Mouse (Mus musculus) C2C12 (cell line): ENCODE data around the gene Tbk1. TPM values are rescaled to one million over a fixed set of nuclear protein-coding genes. Genes with fewer than 3 reads are reported as not detected.

Experiments
- H3K27me3 ChIP-seq: one replicate; pipeline ENCODE4 v1.6.1; 2011; ENCODE audit not compliant: control insufficient read depth, insufficient read depth, insufficient read length
- H3K36me3 ChIP-seq: one replicate; pipeline ENCODE4 v1.6.1; 2011; ENCODE audit not compliant: control insufficient read depth, insufficient read depth
- H3K4me3 ChIP-seq: one replicate; pipeline ENCODE4 v1.5.1; 2011; ENCODE audit warnings: mild to moderate bottlenecking, control low read depth; ENCODE audit not compliant: poor library complexity, insufficient read depth, severe bottlenecking
- H3K79me2 ChIP-seq: one replicate; pipeline ENCODE4 v1.6.1; 2011; ENCODE audit not compliant: control insufficient read depth, insufficient read depth
- H3K79me3 ChIP-seq: one replicate; pipeline ENCODE4 v1.6.1; 2011; ENCODE audit warnings: low read depth, control low read depth
- H3ac ChIP-seq: one replicate; pipeline ENCODE3; 2011; ENCODE audit warnings: low read depth; ENCODE audit not compliant: control insufficient read depth, insufficient read length
- CEBPB ChIP-seq: IDR thresholded peaks from one replicate; pipeline ENCODE4 v1.6.1; 2011; ENCODE audit warnings: low read depth, mild to moderate bottlenecking, control low read depth, moderate library complexity
- CTCF ChIP-seq: IDR thresholded peaks from one replicate; pipeline ENCODE4 v1.5.1; 2011; ENCODE audit not compliant: control insufficient read depth, insufficient read depth, insufficient read length
- FOSL1 ChIP-seq: IDR thresholded peaks from one replicate; pipeline ENCODE4 v1.8.0; 2011; ENCODE audit warnings: mild to moderate bottlenecking, low read length; ENCODE audit not compliant: poor library complexity, insufficient read depth, severe bottlenecking
- MAX ChIP-seq: IDR thresholded peaks from one replicate; pipeline ENCODE4 v1.6.1; 2011; ENCODE audit warnings: mild to moderate bottlenecking, control low read depth
- MYOD1 ChIP-seq: IDR thresholded peaks from one replicate; pipeline ENCODE4 v1.6.1; 2011; ENCODE audit warnings: low read depth; ENCODE audit not compliant: control insufficient read depth, insufficient read length
- MYOG ChIP-seq: IDR thresholded peaks from one replicate; pipeline ENCODE4 v1.6.1; 2011; ENCODE audit not compliant: control insufficient read depth, insufficient read length; ENCODE audit errors: extremely low read depth
- USF1 ChIP-seq: IDR thresholded peaks from one replicate; pipeline ENCODE4 v1.6.1; 2011; ENCODE audit warnings: low read depth, mild to moderate bottlenecking, control low read depth, moderate library complexity
- polyA plus RNA-seq: library from polyadenylated mRNA; unstranded; fragments of >200 nt; fragmentation: generic; extraction: Trizol; gene quantifications from one replicate; pipeline ENCODE4 v1.2.1, GENCODE M21; 2012; ENCODE audit warnings: missing spikeins

Tbk1 gene
- polyA plus RNA-seq, 1 experiment = 10.7 TPM

GRCm38 (mm10) chr10:121530365-121531003, 56.1 kb downstream of the Tbk1 start:
- no peak for TF ChIP-seq USF1
- TF ChIP-seq CEBPB = no peak
- TF ChIP-seq MAX = no peak
- no peak for TF ChIP-seq MYOG
- TF ChIP-seq MYOD1 = no peak
- H3K36me3 ChIP-seq = no peaks in the 10 kb centered on the region
- no peaks in the 10 kb centered on the region for H3K79me3 ChIP-seq
- no peaks in the 10 kb centered on the region for H3K27me3 ChIP-seq
- H3K79me2 ChIP-seq = no peaks in the 10 kb centered on the region
- H3ac ChIP-seq = no peak overlapping the region
- no peak overlapping the region for H3K4me3 ChIP-seq

GRCm38 (mm10) chr10:121529261-121529660, 57.3 kb downstream of the Tbk1 start:
- no peak overlapping the region for H3K4me3 ChIP-seq
- TF ChIP-seq MYOD1 (no peak), FOSL1 (no peak), USF1 (no peak), CTCF (no peak), CEBPB (no peak), MAX (no peak), MYOG (no peak)
- H3ac ChIP-seq = no peak overlapping the region
- no peaks in the 10 kb centered on the region for H3K79me2 ChIP-seq
- H3K79me3 ChIP-seq = no peaks in the 10 kb centered on the region
- no peaks in the 10 kb centered on the region for H3K36me3 ChIP-seq
- H3K27me3 ChIP-seq = no peaks in the 10 kb centered on the region

- H3ac ChIP-seq = no peak overlapping the region
- no peaks in the 10 kb centered on the region for H3K79me3 ChIP-seq
- H3K4me3 ChIP-seq = no peak overlapping the region
- H3K79me2 ChIP-seq = no peaks in the 10 kb centered on the region
- TF ChIP-seq CEBPB (no peak), MYOD1 (no peak), MYOG (no peak), CTCF (no peak), MAX (no peak), USF1 (no peak), FOSL1 (no peak)
- H3K27me3 ChIP-seq = no peaks in the 10 kb centered on the region
- no peaks in the 10 kb centered on the region for H3K36me3 ChIP-seq
Observed at GRCm38 (mm10) chr10:121528470-121528869, 58.1 kb downstream of the Tbk1 start.

- no peaks in the 10 kb centered on the region for H3K36me3 ChIP-seq
- no peaks in the 10 kb centered on the region for H3K27me3 ChIP-seq
- no peak overlapping the region for H3K4me3 ChIP-seq
- H3K79me2 ChIP-seq = no peaks in the 10 kb centered on the region
- TF ChIP-seq USF1 = no peak
- TF ChIP-seq MAX = no peak
- TF ChIP-seq CEBPB = no peak
- TF ChIP-seq MYOD1 = no peak
- no peak for TF ChIP-seq MYOG
- TF ChIP-seq FOSL1 = no peak
- TF ChIP-seq CTCF = no peak
- no peaks in the 10 kb centered on the region for H3K79me3 ChIP-seq
- no peak overlapping the region for H3ac ChIP-seq
Observed at GRCm38 (mm10) chr10:121527114-121527513, 59.5 kb downstream of the Tbk1 start.

- no peak overlapping the region for H3K4me3 ChIP-seq
Observed at GRCm38 (mm10) chr10:121520923-121521585, 65.5 kb downstream of the Tbk1 start.

GRCm38 (mm10) chr10:121519710-121520109, 66.9 kb downstream of the Tbk1 start:
- Histone ChIP-seq H3K79me3 (no peaks in the 10 kb centered on the region), H3K27me3 (no peaks in the 10 kb centered on the region), H3K79me2 (no peaks in the 10 kb centered on the region), H3K4me3 (no peak overlapping the region), H3K36me3 (no peaks in the 10 kb centered on the region), H3ac (no peak overlapping the region)
- TF ChIP-seq MAX (no peak), USF1 (no peak)

More at GRCm38 (mm10) chr10:121520923-121521585, 65.5 kb downstream of the Tbk1 start:
- H3K36me3 ChIP-seq = no peaks in the 10 kb centered on the region
- no peaks in the 10 kb centered on the region for H3K27me3 ChIP-seq
- TF ChIP-seq MAX (no peak), MYOG (no peak), MYOD1 (no peak), CTCF (no peak), FOSL1 (no peak)
- no peaks in the 10 kb centered on the region for H3K79me3 ChIP-seq
- no peak overlapping the region for H3ac ChIP-seq
- H3K79me2 ChIP-seq = no peaks in the 10 kb centered on the region
